Mouse (Mus musculus) bone marrow macrophage, adult 2 months (primary cell): ENCODE measurements around the gene Znrd1as. TPM values are rescaled to one million over a fixed set of nuclear protein-coding genes. Genes with fewer than 3 reads are reported as not detected.

Experiments used
- H3K27ac ChIP-seq: 2 replicates; pipeline ENCODE4 v1.5.1; 2012; ENCODE audit warnings: low read depth, low read length; ENCODE audit not compliant: insufficient read depth
- H3K4me1 ChIP-seq: 2 replicates; pipeline ENCODE4 v1.6.1; 2012; ENCODE audit warnings: low read length; ENCODE audit not compliant: control insufficient read depth, insufficient read depth
- H3K4me3 ChIP-seq: 2 replicates; pipeline ENCODE4 v1.5.1; 2012; ENCODE audit warnings: mild to moderate bottlenecking, low read length, moderate library complexity; ENCODE audit not compliant: insufficient read depth
- CTCF ChIP-seq: IDR thresholded peaks from 2 replicates; pipeline ENCODE4 v1.5.1; 2012; ENCODE audit warnings: low read depth, mild to moderate bottlenecking, low read length, moderate library complexity
- POLR2A ChIP-seq: IDR thresholded peaks from 2 replicates; pipeline ENCODE4 v1.6.1; 2012; ENCODE audit warnings: mild to moderate bottlenecking, low read depth, low read length, borderline replicate concordance
- polyA plus RNA-seq: library from polyadenylated mRNA; stranded (reverse); fragments of >200 nt; gene quantifications from 2 replicates; pipeline ENCODE4 v1.2.4, GENCODE M21; 2012; ENCODE audit not compliant: missing spikeins, insufficient read depth, insufficient read length

Znrd1as gene
- polyA plus RNA-seq, 1 experiment = 10.4 TPM

DNA sequence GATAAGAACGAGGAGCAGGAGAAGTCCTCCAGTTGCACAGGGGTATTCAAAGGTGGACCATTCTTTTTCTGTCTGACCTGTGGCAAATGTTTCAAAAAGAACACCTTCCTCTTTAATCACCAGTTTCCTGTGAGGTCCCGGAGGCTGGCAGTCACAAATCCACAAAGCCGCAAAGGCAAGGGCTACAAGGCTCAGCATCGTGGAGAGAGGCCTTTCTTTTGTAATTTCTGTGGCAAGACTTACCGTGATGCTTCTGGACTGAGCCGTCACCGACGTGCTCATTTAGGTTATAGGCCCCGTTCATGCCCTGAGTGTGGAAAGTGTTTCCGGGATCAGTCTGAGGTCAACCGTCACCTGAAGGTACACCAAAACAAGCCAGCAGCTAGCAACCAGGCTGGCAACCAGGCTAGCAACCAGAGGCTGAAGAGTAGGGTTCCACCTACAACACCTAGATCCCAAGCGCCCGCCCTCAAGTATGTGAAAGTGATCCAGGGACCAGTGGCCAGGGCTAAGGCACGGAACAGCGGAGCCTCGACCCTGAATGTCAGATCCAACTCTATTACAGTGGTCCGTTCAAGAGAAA lies 51.2 kb downstream of the Znrd1as start:
- Histone ChIP-seq H3K4me1 (no peaks in the 10 kb centered on the region), H3K27ac (no peak overlapping the region), H3K4me3 (no peak overlapping the region)
- TF ChIP-seq CTCF = no peak
- no peak for TF ChIP-seq POLR2A

DNA sequence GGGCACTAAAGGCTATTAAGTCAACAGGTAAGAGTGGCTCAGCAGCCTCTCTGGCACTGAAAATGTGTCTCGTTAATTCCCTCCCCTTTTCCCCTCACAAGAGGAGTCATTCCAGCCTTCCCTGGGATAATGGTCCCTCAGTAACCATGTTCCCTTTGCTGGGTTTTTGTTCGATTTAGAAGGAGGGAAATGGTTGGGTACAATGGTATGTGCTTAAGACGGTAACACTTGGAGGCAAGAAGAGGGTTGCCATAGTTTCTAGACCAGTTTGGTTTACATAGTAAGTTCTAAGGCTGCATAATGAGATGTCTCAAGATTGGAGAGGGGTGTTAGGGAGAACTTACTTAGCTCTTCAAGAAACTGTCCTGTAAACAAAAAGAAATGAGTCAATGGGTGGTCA lies 53.3 kb downstream of the Znrd1as start:
- H3K4me3 ChIP-seq = no peak overlapping the region
- H3K4me1 ChIP-seq = no peaks in the 10 kb centered on the region
- TF ChIP-seq POLR2A (no peak), CTCF (no peak)
- no peak overlapping the region for H3K27ac ChIP-seq

DNA sequence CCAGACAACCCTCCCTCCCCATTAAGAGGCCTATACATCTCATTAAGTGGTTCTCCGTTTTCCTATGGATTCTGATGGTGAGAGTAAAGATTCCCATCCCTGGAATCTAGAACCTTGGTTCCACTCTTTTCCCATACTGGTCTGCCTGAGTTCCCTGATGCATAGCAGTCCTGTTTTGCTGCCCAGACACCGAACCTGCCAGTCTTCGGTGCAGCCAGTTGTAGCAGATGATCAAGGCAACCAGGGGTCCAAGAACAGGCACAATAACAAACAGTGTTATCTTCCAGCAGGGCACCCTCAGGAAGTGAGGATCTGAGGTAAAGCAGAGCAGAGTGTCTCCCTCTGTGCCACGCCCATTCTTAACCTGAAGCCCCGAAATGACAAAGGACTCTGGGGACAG lies 53.7 kb downstream of the Znrd1as start:
- Histone ChIP-seq H3K4me3 (no peak overlapping the region), H3K27ac (no peak overlapping the region), H3K4me1 (no peaks in the 10 kb centered on the region)
- TF ChIP-seq CTCF (no peak), POLR2A (no peak)

Other genes starting within 250 kb of the Znrd1as start
- gene H2-M10.5, start 185.7 kb upstream of the Znrd1as start, polyA plus RNA-seq = not detected in 2 replicates
- gene H2-M10.6, start 146.4 kb upstream of the Znrd1as start, polyA plus RNA-seq = not detected in 2 replicates
- gene Trim26, start 121.5 kb upstream of the Znrd1as start, polyA plus RNA-seq = 65.9 and 67.3 TPM in 2 replicates
- not detected in 2 replicates for gene Trim15, start 91.4 kb upstream of the Znrd1as start, polyA plus RNA-seq
- gene Trim10, start 89.0 kb upstream of the Znrd1as start, polyA plus RNA-seq = not detected in 2 replicates
- not detected in 2 replicates for gene Trim40, start 68.5 kb upstream of the Znrd1as start, polyA plus RNA-seq
- not detected in 2 replicates for gene Trim31, start 60.5 kb upstream of the Znrd1as start, polyA plus RNA-seq
- not detected in 2 replicates for gene Rnf39, start 15.7 kb upstream of the Znrd1as start, polyA plus RNA-seq
- 59.3 and 64.4 TPM in 2 replicates for gene Ppp1r11, start 6.9 kb upstream of the Znrd1as start, polyA plus RNA-seq
- 50.1 and 70.8 TPM in 2 replicates for gene Znrd1, start within 50 bp of the Znrd1as start, polyA plus RNA-seq
- not detected in 2 replicates for gene 2410137M14Rik, start 22.6 kb downstream of the Znrd1as start, polyA plus RNA-seq
- gene H2-M5, start 30.9 kb downstream of the Znrd1as start, polyA plus RNA-seq = 0.69 and 1.0 TPM in 2 replicates
- not detected in 2 replicates for gene Zfp57, start 42.6 kb downstream of the Znrd1as start, polyA plus RNA-seq
- gene Mog, start 64.8 kb downstream of the Znrd1as start, polyA plus RNA-seq = not detected in 2 replicates
- gene Gabbr1, start 87.4 kb downstream of the Znrd1as start, polyA plus RNA-seq = 0.90 and 1.0 TPM in 2 replicates
- not detected in 2 replicates for gene Olfr90, start 129.9 kb downstream of the Znrd1as start, polyA plus RNA-seq
- not detected in 2 replicates for gene Olfr91, start 139.7 kb downstream of the Znrd1as start, polyA plus RNA-seq
- gene Olfr92, start 161.5 kb downstream of the Znrd1as start, polyA plus RNA-seq = not detected in 2 replicates
- not detected in 2 replicates for gene Olfr93, start 202.9 kb downstream of the Znrd1as start, polyA plus RNA-seq
- not detected in 2 replicates for gene Ubd, start 235.3 kb downstream of the Znrd1as start, polyA plus RNA-seq
- not detected in 2 replicates for gene Olfr94, start 242.4 kb downstream of the Znrd1as start, polyA plus RNA-seq